Mouse (Mus musculus): Measurements from ENCODE around the gene Dbndd2.

DNA sequence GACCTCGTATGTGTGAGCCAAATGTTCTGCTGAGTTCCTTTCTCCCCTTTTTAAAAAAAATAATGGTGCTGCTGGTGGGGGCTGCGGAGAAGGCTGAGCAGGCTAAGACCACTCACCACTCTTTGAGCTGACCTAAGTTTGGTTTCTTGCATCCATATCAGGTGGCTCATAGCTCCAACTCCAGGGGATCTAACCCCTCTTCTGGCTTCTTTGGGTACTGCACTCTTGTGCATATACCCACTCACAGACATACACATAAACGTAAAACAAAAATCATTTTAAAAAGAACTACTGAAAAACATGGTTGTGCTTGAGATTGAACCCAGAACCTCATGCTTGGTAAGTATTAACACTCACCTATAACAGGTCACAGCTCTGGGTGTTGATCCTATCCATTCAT lies 19.0 kb downstream of the Dbndd2 start:
- TF ChIP-seq POLR2A (IDR thresholded peaks at IDR 0.05; ENCODE audit: insufficient read length, low read depth), result no peak
- TF ChIP-seq MAX (IDR thresholded peaks at IDR 0.05; ENCODE audit: low read depth), result no peak
- TF ChIP-seq CEBPB (IDR thresholded peaks at IDR 0.05; ENCODE audit: insufficient read depth, poor library complexity, severe bottlenecking), result no peak
- TF ChIP-seq SRF (IDR thresholded peaks at IDR 0.05; ENCODE audit: control insufficient read depth, insufficient read length, low read depth), result no peak
